Mouse (Mus musculus): ENCODE data around the gene Ackr2.

GRCm38 (mm10) chr9:121937944-121938355 is 39.8 kb downstream of the Ackr2 start:
- TF ChIP-seq CTCF (conservative IDR thresholded peaks at IDR 0.05; ENCODE audit: insufficient read depth, insufficient read length, low read depth, low read length) (no peak), POLR2A (IDR thresholded peaks at IDR 0.05; ENCODE audit: low read depth, low read length) (no peak)

All from kidney, adult 2 months (tissue).